Comparison of ENCODE assay signal across 7 mouse cellular contexts in genomic region chr8:93591608-93592301, GRCm38 (mm10). TPM values are rescaled to one million over a fixed set of nuclear protein-coding genes. Genes with fewer than 3 reads are reported as not detected.
DNase-seq lines count a peak whose midpoint lies in the region; ATAC-seq and TF ChIP-seq lines count a peak whose summit lies in the region.

No protein-coding gene starts in this region.

- 26% methylated on average over 9 of the region's 9 CpGs for WGBS in hindbrain, postnatal 0 days
- 33% methylated on average over 9 of the region's 9 CpGs for WGBS in midbrain, embryonic 13.5 days
- 29% methylated on average over 9 of the region's 9 CpGs for WGBS in stomach, embryonic 16.5 days

- no peaks in the 10 kb centered on the region for H3K36me3 ChIP-seq in hindbrain, postnatal 0 days (ENCODE audit: insufficient read depth, low read length)
- H3K36me3 ChIP-seq in midbrain, embryonic 13.5 days, result no peaks in the 10 kb centered on the region
- no peaks in the 10 kb centered on the region for H3K36me3 ChIP-seq in stomach, embryonic 16.5 days (ENCODE audit: control insufficient read depth, insufficient read depth, low read length)

- ATAC-seq in hindbrain, postnatal 0 days, result peak; percentile 93
- ATAC-seq in midbrain, embryonic 13.5 days, result peak; percentile 83
- peak; percentile 69; the same call in 1 of the 2 replicates for ATAC-seq in stomach, embryonic 16.5 days (ENCODE audit: insufficient read depth, low FRiP score)

- no peak overlapping the region for H3K9ac ChIP-seq in hindbrain, postnatal 0 days (replicated peaks; ENCODE audit: low read length)
- no peak overlapping the region for H3K9ac ChIP-seq in midbrain, embryonic 13.5 days (replicated peaks)
- no peak overlapping the region for H3K9ac ChIP-seq in stomach, embryonic 16.5 days (ENCODE audit: low read length)

- peaks cover 5% of the 10 kb centered on the region; the same call in 1 of the 2 replicates for H3K4me1 ChIP-seq in hindbrain, postnatal 0 days (ENCODE audit: insufficient read depth, low read length)
- peaks cover 14% of the 10 kb centered on the region for H3K4me1 ChIP-seq in midbrain, embryonic 13.5 days (replicated peaks)
- H3K4me1 ChIP-seq in stomach, embryonic 16.5 days (ENCODE audit: control insufficient read depth, insufficient read depth, low read length), result no peaks in the 10 kb centered on the region

- no peak overlapping the region for H3K4me3 ChIP-seq in hindbrain, postnatal 0 days (ENCODE audit: low read length)
- H3K4me3 ChIP-seq in midbrain, embryonic 13.5 days (replicated peaks), result no peak overlapping the region
- H3K4me3 ChIP-seq in stomach, embryonic 16.5 days (replicated peaks; ENCODE audit: low read length), result no peak overlapping the region

- peak overlapping the region; percentile 74 for H3K27ac ChIP-seq in hindbrain, postnatal 0 days
- peak overlapping the region; percentile 49; the same call in 1 of the 2 replicates for H3K27ac ChIP-seq in midbrain, embryonic 13.5 days
- H3K27ac ChIP-seq in stomach, embryonic 16.5 days (ENCODE audit: low read length), result no peak overlapping the region

- H3K4me2 ChIP-seq in hindbrain, postnatal 0 days (ENCODE audit: low read depth, low read length), result no peak overlapping the region
- H3K4me2 ChIP-seq in midbrain, embryonic 13.5 days (replicated peaks), result no peak overlapping the region
- H3K4me2 ChIP-seq in stomach, embryonic 16.5 days (ENCODE audit: low read depth, low read length), result no peak overlapping the region

- H3K9me3 ChIP-seq in hindbrain, postnatal 0 days (ENCODE audit: low read length), result no peaks in the 10 kb centered on the region
- H3K9me3 ChIP-seq in midbrain, embryonic 13.5 days, result no peaks in the 10 kb centered on the region
- H3K9me3 ChIP-seq in stomach, embryonic 16.5 days (replicated peaks; ENCODE audit: control insufficient read depth, low read length), result no peaks in the 10 kb centered on the region

- DNase-seq in adrenal gland, adult 2 months, result peak; percentile 79
- peak; percentile 93 to 95 for DNase-seq in cerebellum, postnatal 25 days
- DNase-seq in gastrocnemius, adult 8-10 months (ENCODE audit: low spot score in 2 of 2), result peak; percentile 63 to 70
- peak; percentile 95 for DNase-seq in hindbrain, postnatal 0 days (ENCODE audit: low spot score)
- DNase-seq in left cerebral cortex, adult 9 months (ENCODE audit: low spot score in 2 of 2), result peak; percentile 76 to 93

- H3K27me3 ChIP-seq in hindbrain, postnatal 0 days (ENCODE audit: insufficient read depth, low read length), result no peaks in the 10 kb centered on the region
- H3K27me3 ChIP-seq in midbrain, embryonic 13.5 days, result no peaks in the 10 kb centered on the region
- H3K27me3 ChIP-seq in stomach, embryonic 16.5 days (ENCODE audit: control insufficient read depth, insufficient read depth, low read length), result no peaks in the 10 kb centered on the region

- peak; percentile 96 for TF ChIP-seq CTCF in hindbrain, postnatal 0 days (IDR thresholded peaks at IDR 0.05; ENCODE audit: low read depth)

RNA-seq across cellular contexts. Expression of gene Ces5a, which starts 56.1 kb away (rescaled TPM):
- not detected for total RNA-seq in adrenal gland, adult 2 months (2021)
- polyA plus RNA-seq in adrenal gland, adult 2 months (2012; rRNA removed), result not detected in 2 replicates
- under 1 TPM in 3 of 4 experiments, not detected in 1; 0.20 to 0.86 (median 0.22) TPM for total RNA-seq in gastrocnemius, adult 8-10 months (2022)
- total RNA-seq in hindbrain, postnatal 0 days (2014; rRNA removed), result 0.43 and 3.5 TPM in 2 replicates
- 0.73 and 1.2 TPM in 2 replicates for polyA plus RNA-seq in hindbrain, postnatal 0 days (2015; fragmentation: Nextera tagmentation; extraction: Ambion mirVana)
- 0.28 and 0.46 TPM in 2 replicates for polyA plus RNA-seq in midbrain, embryonic 13.5 days (2015; fragmentation: Nextera tagmentation; extraction: Ambion mirVana)
- polyA plus RNA-seq in stomach, embryonic 16.5 days (2015; fragmentation: Nextera tagmentation; extraction: Ambion mirVana), result 0.10 TPM in 1 of 2 replicates, not detected in the other
